Mouse (Mus musculus): ENCODE results near the gene Grin2a. TPM values are rescaled to one million over a fixed set of nuclear protein-coding genes. Genes with fewer than 3 reads are reported as not detected.

The Grin2a gene
- polyA plus RNA-seq, 1 experiment from 2014 or later: 0.30 TPM

DNA sequence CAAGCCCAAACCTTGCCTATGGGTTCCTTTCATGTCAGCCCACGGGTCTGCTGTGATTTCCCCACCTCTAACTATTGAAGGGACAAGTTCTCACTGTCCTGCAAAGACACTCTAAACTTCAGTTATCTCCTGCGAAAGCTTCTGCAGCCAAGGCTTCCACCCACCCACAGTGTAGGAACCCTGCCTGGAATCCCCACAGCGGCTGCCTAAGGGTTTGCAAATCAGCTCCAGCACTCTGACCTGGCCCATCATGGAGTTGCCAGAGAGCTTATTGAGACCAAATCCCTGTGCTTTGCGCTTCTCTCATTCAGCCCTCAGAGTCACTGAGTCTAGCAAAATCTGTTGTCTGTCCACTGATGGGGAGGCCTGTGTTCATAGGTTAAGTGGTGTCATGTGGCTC is 130.3 kb downstream of the Grin2a start:
- no peak overlapping the region for H3K27ac ChIP-seq
- no peak overlapping the region for H3K4me2 ChIP-seq
- 82% methylated on average over 4 of the region's 4 CpGs for WGBS
- H3K36me3 ChIP-seq: no peaks in the 10 kb centered on the region
- H3K9me3 ChIP-seq: no peaks in the 10 kb centered on the region
- no peak overlapping the region for H3K9ac ChIP-seq (replicated peaks)
- H3K4me1 ChIP-seq (replicated peaks): no peaks in the 10 kb centered on the region
- no peaks in the 10 kb centered on the region for H3K27me3 ChIP-seq
- no peak overlapping the region for H3K4me3 ChIP-seq (replicated peaks)
- ATAC-seq (ENCODE audit: insufficient number of reproducible peaks, insufficient read depth, low FRiP score, low TSS enrichment, low read depth): no peak

DNA sequence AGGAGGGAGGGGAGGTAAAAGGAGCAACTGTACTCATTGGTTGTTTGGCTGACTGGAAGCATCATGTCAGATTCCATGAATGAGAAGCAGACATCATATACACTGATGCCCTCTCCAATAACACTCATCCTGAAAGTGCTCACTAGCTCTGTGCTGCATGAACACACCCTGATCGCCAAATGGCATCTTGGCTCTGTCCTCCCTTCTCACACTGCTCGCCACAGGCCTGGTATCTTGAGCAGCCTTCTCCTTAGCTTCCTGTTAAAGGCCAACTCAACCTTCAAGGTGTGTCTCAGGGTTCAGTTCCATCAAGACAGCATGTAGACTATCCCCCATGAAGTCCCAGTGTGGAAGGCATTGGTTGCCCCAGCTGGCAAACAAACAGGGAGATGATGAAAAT is 137.6 kb downstream of the Grin2a start:
- Histone ChIP-seq H3K9ac (replicated peaks) (no peak overlapping the region), H3K4me3 (replicated peaks) (no peak overlapping the region), H3K36me3 (no peaks in the 10 kb centered on the region), H3K27ac (no peak overlapping the region), H3K9me3 (no peaks in the 10 kb centered on the region), H3K4me2 (no peak overlapping the region), H3K4me1 (replicated peaks) (no peaks in the 10 kb centered on the region), H3K27me3 (no peaks in the 10 kb centered on the region)
- 77% methylated on average over 2 of the region's 2 CpGs for WGBS
- ATAC-seq (ENCODE audit: insufficient number of reproducible peaks, insufficient read depth, low FRiP score, low TSS enrichment, low read depth): no peak

DNA sequence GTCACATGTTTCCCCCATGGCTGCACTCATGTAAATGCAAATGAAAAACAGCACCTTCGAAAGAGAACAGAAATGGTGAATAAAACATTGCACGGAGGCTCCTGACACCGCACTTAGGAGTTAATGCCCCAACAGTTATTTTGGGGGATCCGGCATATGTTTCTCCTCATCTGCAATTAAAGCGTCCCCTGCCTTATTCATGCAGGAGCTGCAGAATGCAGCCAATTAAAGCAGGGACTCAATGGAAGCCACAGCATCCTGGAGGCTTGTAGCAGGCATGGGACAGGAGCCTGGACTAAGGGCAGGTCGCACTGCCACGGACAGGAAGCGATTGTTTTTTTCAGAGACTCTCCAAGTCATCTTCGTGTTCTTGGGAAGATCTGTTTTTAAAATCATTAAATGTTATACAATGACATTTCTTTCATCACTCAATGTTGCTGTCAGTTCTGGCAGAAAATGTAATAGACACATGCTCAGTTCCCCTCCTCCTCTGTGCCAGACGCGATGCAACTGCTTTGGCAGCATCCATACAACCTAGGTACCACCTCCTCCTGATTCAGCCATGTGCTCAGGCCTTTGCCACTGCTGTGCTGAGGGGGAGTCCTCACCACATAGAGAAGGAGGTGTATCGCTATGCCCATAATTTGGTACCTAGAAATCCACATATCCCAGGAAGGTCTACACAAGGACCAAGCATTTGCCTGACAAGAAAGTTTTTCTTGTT is 143.9 kb downstream of the Grin2a start:
- Histone ChIP-seq H3K36me3 (no peaks in the 10 kb centered on the region), H3K9me3 (no peaks in the 10 kb centered on the region), H3K27me3 (no peaks in the 10 kb centered on the region), H3K4me2 (no peak overlapping the region), H3K4me1 (replicated peaks) (no peaks in the 10 kb centered on the region), H3K9ac (replicated peaks) (no peak overlapping the region), H3K4me3 (replicated peaks) (no peak overlapping the region), H3K27ac (no peak overlapping the region)
- 87% methylated on average over 12 of the region's 12 CpGs for WGBS
- ATAC-seq (ENCODE audit: insufficient number of reproducible peaks, insufficient read depth, low FRiP score, low TSS enrichment, low read depth): no peak

DNA sequence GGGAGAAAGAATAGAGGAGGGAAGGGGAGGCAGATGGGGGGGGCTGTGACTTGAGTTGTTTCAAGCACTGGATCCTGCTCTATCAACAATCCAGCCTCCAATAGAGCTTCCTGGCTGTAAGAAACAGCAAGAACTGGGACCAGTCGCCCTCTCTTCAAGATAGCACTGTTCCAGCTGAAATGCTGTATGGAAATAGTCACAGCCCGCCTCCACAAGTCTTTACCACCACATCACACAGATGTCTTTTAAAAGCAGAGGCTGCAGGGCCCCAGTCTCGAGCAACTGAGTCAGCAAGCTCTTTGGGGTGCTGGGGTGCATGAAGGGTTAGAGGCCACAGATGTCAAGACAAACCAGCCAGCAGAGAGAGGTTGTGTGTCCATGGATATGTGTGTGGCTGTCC is 153.9 kb downstream of the Grin2a start:
- no peak for ATAC-seq (ENCODE audit: insufficient number of reproducible peaks, insufficient read depth, low FRiP score, low TSS enrichment, low read depth)
- WGBS: 56% methylated on average over 3 of the region's 3 CpGs
- H3K36me3 ChIP-seq: no peaks in the 10 kb centered on the region

DNA sequence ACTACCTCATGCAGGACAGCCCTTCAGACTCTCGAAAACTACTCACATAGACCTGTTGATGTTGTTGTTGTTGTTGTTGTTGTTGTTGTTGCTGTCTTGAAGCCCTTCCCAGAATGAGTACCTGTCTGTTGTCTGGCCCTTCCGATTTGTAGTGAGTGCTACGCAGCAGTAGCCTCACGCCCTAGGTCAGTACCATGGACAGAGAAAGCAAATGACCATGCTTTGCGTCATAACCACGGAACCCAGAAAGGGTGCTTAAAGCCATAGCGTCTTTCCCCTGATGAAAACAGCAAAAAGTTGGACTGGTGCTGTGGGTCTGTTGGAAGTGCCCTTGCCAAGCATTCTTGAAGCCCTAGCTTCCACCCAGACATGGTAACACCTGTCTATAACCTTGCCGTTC is 158.8 kb downstream of the Grin2a start:
- ATAC-seq (ENCODE audit: insufficient number of reproducible peaks, insufficient read depth, low FRiP score, low TSS enrichment, low read depth): no peak
- no peaks in the 10 kb centered on the region for H3K27me3 ChIP-seq
- H3K36me3 ChIP-seq: no peaks in the 10 kb centered on the region
- H3K4me2 ChIP-seq: no peak overlapping the region
- H3K4me3 ChIP-seq (replicated peaks): no peak overlapping the region
- H3K9ac ChIP-seq (replicated peaks): no peak overlapping the region
- WGBS: 40% methylated on average over 8 of the region's 8 CpGs
- no peak overlapping the region for H3K27ac ChIP-seq
- no peaks in the 10 kb centered on the region for H3K4me1 ChIP-seq (replicated peaks)
- H3K9me3 ChIP-seq: no peaks in the 10 kb centered on the region

More for the DNA sequence above, 153.9 kb downstream of the Grin2a start:
- H3K4me2 ChIP-seq: no peak overlapping the region
- no peak overlapping the region for H3K27ac ChIP-seq
- H3K4me1 ChIP-seq (replicated peaks): no peaks in the 10 kb centered on the region
- no peaks in the 10 kb centered on the region for H3K9me3 ChIP-seq
- H3K9ac ChIP-seq (replicated peaks): no peak overlapping the region
- no peaks in the 10 kb centered on the region for H3K27me3 ChIP-seq
- no peak overlapping the region for H3K4me3 ChIP-seq (replicated peaks)

DNA sequence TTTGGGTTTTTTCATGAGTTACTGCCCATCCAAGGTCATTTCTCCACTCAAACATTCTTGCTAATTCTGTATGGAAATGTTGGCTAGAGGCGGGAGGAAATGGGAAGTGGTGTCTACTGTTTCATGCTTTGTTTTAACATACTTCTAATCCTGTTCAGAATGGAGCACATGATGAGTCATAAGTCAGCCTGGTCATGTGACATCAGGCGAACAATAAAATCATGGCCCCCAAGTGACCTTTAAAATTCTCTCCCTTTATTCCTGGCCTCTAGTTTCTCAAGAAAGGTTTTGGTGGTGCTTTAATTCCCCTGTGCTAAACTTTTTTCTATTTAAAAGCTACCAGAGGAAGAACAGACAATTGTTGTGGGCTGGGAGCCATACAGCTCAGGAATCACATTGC is 161.1 kb downstream of the Grin2a start:
- no peaks in the 10 kb centered on the region for H3K27me3 ChIP-seq
- H3K4me2 ChIP-seq: no peak overlapping the region
- ATAC-seq (ENCODE audit: insufficient number of reproducible peaks, insufficient read depth, low FRiP score, low TSS enrichment, low read depth): no peak
- H3K27ac ChIP-seq: no peak overlapping the region
- no peak overlapping the region for H3K9ac ChIP-seq (replicated peaks)
- H3K9me3 ChIP-seq: no peaks in the 10 kb centered on the region
- H3K4me3 ChIP-seq (replicated peaks): no peak overlapping the region
- 82% methylated on average over 2 of the region's 2 CpGs for WGBS
- H3K4me1 ChIP-seq (replicated peaks): no peaks in the 10 kb centered on the region
- no peaks in the 10 kb centered on the region for H3K36me3 ChIP-seq

DNA sequence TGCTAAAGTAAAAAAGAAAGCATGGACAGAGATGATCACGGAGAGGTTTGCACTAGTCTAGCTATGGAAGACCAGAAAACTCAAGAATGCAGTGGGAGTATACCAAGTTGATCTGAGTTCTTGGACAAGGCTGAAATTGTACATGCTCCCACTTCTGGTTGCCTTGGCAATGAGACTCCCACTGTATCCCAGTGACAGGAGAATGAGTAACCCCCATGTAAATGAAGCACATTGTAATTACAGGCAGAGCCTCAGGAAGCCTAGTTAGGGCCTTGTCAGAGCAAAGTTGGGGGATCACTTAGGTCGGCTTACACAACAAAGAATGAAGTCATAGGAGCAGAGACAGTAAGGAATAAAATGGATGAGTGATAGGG is 170.3 kb downstream of the Grin2a start:
- no peak for ATAC-seq (ENCODE audit: insufficient number of reproducible peaks, insufficient read depth, low FRiP score, low TSS enrichment, low read depth)
- no peak overlapping the region for H3K27ac ChIP-seq
- H3K9me3 ChIP-seq: no peaks in the 10 kb centered on the region
- no peak overlapping the region for H3K4me2 ChIP-seq
- no peak overlapping the region for H3K4me3 ChIP-seq (replicated peaks)
- H3K36me3 ChIP-seq: no peaks in the 10 kb centered on the region
- WGBS: 72% methylated on average over 2 of the region's 2 CpGs
- H3K4me1 ChIP-seq (replicated peaks): no peaks in the 10 kb centered on the region
- H3K27me3 ChIP-seq: no peaks in the 10 kb centered on the region
- H3K9ac ChIP-seq (replicated peaks): no peak overlapping the region

DNA sequence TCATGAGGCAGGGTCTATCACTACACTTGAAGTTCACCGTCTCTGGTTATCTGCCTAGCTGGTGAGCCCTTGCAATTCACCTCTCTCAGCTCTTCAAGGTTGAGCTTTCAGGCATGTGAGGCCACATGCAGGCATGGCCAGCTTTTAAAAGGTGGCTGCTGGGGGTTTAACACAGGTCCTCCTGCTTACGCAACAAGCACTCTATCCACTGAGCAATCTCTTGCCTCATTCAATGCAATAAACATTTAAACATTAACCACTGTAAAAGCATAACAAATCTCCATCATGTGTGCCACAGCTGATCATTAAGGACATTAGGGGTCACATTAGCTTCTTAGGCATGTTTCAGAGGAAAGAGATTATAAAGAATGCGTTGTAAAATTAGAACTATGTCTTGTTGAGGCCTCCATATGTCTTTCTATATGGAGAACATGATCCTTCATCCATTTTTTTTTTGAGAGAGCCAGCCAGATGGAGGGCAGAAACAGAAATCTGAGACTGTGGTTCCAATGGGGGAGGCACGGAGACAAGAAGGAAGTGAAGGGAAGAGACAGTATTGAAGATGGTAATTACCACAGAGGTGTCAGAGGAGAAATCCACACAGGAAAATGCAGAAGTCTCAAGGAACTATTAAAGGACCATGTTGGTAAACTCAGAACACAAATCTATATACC is 170.8 kb downstream of the Grin2a start:
- Histone ChIP-seq H3K4me1 (replicated peaks) (no peaks in the 10 kb centered on the region), H3K36me3 (no peaks in the 10 kb centered on the region), H3K9me3 (no peaks in the 10 kb centered on the region), H3K9ac (replicated peaks) (no peak overlapping the region), H3K27ac (no peak overlapping the region), H3K4me2 (no peak overlapping the region), H3K4me3 (replicated peaks) (no peak overlapping the region), H3K27me3 (no peaks in the 10 kb centered on the region)
- WGBS: 80% methylated on average over 4 of the region's 4 CpGs
- no peak for ATAC-seq (ENCODE audit: insufficient number of reproducible peaks, insufficient read depth, low FRiP score, low TSS enrichment, low read depth)

DNA sequence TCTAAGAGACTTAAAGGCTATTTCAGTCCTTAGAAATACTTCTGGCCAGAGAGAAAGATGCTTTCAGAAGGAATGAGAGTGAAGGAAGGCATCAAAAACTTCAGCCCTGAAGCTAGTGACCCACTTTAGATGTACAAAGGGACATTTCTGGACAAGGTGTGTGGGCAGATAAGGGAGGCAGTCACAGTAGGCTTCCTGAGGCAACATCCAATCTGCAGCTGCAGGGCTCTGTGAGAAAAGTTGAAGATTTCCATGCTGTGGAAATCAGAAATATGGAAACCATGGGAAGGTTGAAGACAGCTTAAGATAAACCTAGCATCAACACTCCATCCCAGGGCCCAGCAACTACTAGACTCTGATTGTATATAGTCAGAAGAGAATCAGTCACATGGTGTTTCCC is 171.7 kb downstream of the Grin2a start:
- H3K4me1 ChIP-seq (replicated peaks): no peaks in the 10 kb centered on the region
- no peaks in the 10 kb centered on the region for H3K9me3 ChIP-seq
- H3K27ac ChIP-seq: no peak overlapping the region
- no peak overlapping the region for H3K4me2 ChIP-seq
- no peaks in the 10 kb centered on the region for H3K27me3 ChIP-seq
- no peaks in the 10 kb centered on the region for H3K36me3 ChIP-seq
- H3K4me3 ChIP-seq (replicated peaks): no peak overlapping the region
- no peak overlapping the region for H3K9ac ChIP-seq (replicated peaks)
- ATAC-seq (ENCODE audit: insufficient number of reproducible peaks, insufficient read depth, low FRiP score, low TSS enrichment, low read depth): no peak

DNA sequence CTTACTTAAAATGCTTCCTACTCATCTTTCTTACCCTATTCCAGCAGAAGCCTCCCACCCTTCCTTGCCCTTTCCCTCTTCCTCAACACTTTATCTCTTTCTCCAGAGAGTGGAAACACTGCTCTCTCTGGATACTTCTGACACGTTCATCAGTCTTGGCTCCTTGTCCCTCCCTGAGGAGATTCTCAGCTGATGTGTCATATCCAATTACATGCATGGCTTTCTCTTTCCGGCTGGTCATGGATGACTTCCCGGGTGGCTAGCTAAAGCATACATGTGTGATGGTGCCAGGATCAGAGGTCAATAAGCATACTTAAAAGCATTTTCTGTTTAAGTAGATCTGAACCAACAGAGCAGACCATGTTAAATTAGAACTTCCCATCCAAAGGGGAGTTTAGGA is 175.9 kb downstream of the Grin2a start:
- Histone ChIP-seq H3K36me3 (no peaks in the 10 kb centered on the region), H3K4me1 (replicated peaks) (no peaks in the 10 kb centered on the region), H3K9me3 (no peaks in the 10 kb centered on the region), H3K27me3 (no peaks in the 10 kb centered on the region), H3K9ac (replicated peaks) (no peak overlapping the region), H3K4me2 (no peak overlapping the region), H3K4me3 (replicated peaks) (no peak overlapping the region), H3K27ac (no peak overlapping the region)
- WGBS: 70% methylated on average over 3 of the region's 3 CpGs
- no peak for ATAC-seq (ENCODE audit: insufficient number of reproducible peaks, insufficient read depth, low FRiP score, low TSS enrichment, low read depth)

DNA sequence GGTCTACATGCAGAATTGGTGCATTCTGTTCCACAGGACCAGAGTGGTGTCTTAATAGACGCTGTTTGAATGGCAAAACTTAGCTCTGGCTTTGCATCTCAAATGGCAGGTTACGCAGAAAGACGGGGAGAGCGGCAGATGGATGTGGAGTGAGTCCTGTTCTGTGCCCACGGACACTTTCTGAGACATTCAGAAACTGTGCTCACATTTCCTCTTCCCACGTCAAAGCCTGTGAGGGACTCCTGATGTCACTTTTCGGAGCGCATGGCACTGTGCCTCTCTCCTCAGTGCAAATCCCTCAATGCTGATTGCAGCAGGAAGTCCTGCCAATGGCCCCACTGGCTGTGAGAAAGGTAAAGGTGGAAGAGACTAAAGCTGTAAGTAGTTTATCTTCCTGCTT is 194.0 kb downstream of the Grin2a start:
- no peak for ATAC-seq (ENCODE audit: insufficient number of reproducible peaks, insufficient read depth, low FRiP score, low TSS enrichment, low read depth)
- Histone ChIP-seq H3K36me3 (no peaks in the 10 kb centered on the region), H3K9me3 (no peaks in the 10 kb centered on the region), H3K4me1 (replicated peaks) (no peaks in the 10 kb centered on the region), H3K4me3 (replicated peaks) (no peak overlapping the region), H3K4me2 (no peak overlapping the region), H3K27ac (no peak overlapping the region), H3K9ac (replicated peaks) (no peak overlapping the region), H3K27me3 (no peaks in the 10 kb centered on the region)
- WGBS: 84% methylated on average over 8 of the region's 8 CpGs

DNA sequence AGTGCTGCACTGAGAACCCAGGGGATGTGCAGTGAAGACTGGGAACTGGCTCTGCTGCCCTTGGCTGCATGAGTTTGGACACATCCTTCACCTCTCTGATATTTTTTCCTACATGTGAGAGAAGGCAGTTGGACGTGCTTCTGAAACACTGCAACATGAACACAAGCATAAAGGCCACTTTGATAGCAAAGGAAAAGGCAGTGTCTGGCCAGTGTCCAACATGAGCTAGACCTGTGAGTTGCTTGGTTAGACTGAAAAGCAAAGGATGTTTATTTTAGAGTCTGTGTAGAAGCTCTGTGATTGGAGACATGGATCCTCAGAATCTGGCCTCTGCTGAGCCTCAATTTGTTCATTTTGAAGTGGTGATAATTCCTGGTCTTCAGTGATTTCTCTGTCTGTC is 195.1 kb downstream of the Grin2a start:
- Histone ChIP-seq H3K9me3 (no peaks in the 10 kb centered on the region), H3K27me3 (no peaks in the 10 kb centered on the region), H3K36me3 (no peaks in the 10 kb centered on the region), H3K27ac (no peak overlapping the region), H3K4me1 (replicated peaks) (no peaks in the 10 kb centered on the region), H3K4me3 (replicated peaks) (no peak overlapping the region), H3K4me2 (no peak overlapping the region), H3K9ac (replicated peaks) (no peak overlapping the region)
- 65% methylated on average over 1 of the region's 1 CpGs for WGBS
- ATAC-seq (ENCODE audit: insufficient number of reproducible peaks, insufficient read depth, low FRiP score, low TSS enrichment, low read depth): no peak
